Mouse (Mus musculus) heart, embryonic 14.5 days (tissue): ENCODE measurements at regions not wholly inside any gene's neighbourhood (a gene's known extent, or its start where the extent isn't known, plus 50 kb on each side); places are given as distances from the start of the nearest gene placed in this dataset.

Experiments
- ATAC-seq: fragments of 200-750 bp; cut with Nextera tagmentation; 2 replicates; pipeline ENCODE4 v1.8.0; 2017; ENCODE audit warnings: low read depth, moderate TSS enrichment; ENCODE audit not compliant: insufficient number of reproducible peaks, insufficient read depth, low FRiP score
- H3K27ac ChIP-seq, 2 experiments: fragments of 200-500 bp in 1 of 2; fragments of 300-500 bp in 1 of 2; sonication (generic) in 1 of 2; replicated peaks in 1 of 2; 2 replicates each; pipeline ENCODE4 v1.5.1; 2012 to 2014; ENCODE audit warnings: low read depth in 2 of 2, low read length in 2 of 2, control low read depth in 1 of 2, mild to moderate bottlenecking in 1 of 2, mixed read lengths in 1 of 2; ENCODE audit not compliant: control insufficient read depth in 1 of 2, insufficient read depth in 1 of 2
- H3K27me3 ChIP-seq: fragments of 300-500 bp; sonication (generic); 2 replicates; pipeline ENCODE4 v1.6.1; 2014; ENCODE audit warnings: mild to moderate bottlenecking, low read length, control low read depth; ENCODE audit not compliant: control insufficient read depth, insufficient read depth
- H3K36me3 ChIP-seq: fragments of 300-500 bp; sonication (generic); 2 replicates; pipeline ENCODE4 v1.6.1; 2014; ENCODE audit warnings: mild to moderate bottlenecking, control low read depth, low read length, mixed read lengths; ENCODE audit not compliant: control insufficient read depth, insufficient read depth
- H3K4me1 ChIP-seq, 2 experiments: fragments of 200-500 bp in 1 of 2; fragments of 300-500 bp in 1 of 2; sonication (generic) in 1 of 2; 2 replicates each; pipeline ENCODE4 v1.6.1; 2012 to 2014; ENCODE audit warnings: low read length in 2 of 2, control low read depth in 1 of 2, mixed read lengths in 1 of 2; ENCODE audit not compliant: control insufficient read depth in 2 of 2, insufficient read depth in 2 of 2
- H3K4me2 ChIP-seq: fragments of 300-500 bp; sonication (generic); 2 replicates; pipeline ENCODE4 v1.6.1; 2014; ENCODE audit warnings: mild to moderate bottlenecking, low read length
- H3K4me3 ChIP-seq, 2 experiments: fragments of 200-500 bp in 1 of 2; fragments of 300-500 bp in 1 of 2; sonication (generic) in 1 of 2; 2 replicates each; pipeline ENCODE4 v1.5.1; 2012 to 2014; ENCODE audit warnings: low read length in 2 of 2, mild to moderate bottlenecking in 2 of 2, control low read depth in 1 of 2, low read depth in 1 of 2, moderate library complexity in 1 of 2; ENCODE audit not compliant: control insufficient read depth in 1 of 2, insufficient read depth in 1 of 2
- H3K9ac ChIP-seq: fragments of 300-500 bp; sonication (generic); 2 replicates; pipeline ENCODE4 v1.6.1; 2014; ENCODE audit warnings: mild to moderate bottlenecking, low read length
- H3K9me3 ChIP-seq: fragments of 300-500 bp; sonication (generic); 2 replicates; pipeline ENCODE4 v1.6.1; 2016; ENCODE audit warnings: low read length, control low read depth; ENCODE audit not compliant: control insufficient read depth
- WGBS: fragments of 180-500 bp; shearing (Covaris S2); extraction: QIAGEN DNeasy Blood & Tissue Kit; methylation state at CpG from one replicate; pipeline ENCODE4 v1.1.7; 2014; 5-methylcytosine and 5-hydroxymethylcytosine counted together

DNA sequence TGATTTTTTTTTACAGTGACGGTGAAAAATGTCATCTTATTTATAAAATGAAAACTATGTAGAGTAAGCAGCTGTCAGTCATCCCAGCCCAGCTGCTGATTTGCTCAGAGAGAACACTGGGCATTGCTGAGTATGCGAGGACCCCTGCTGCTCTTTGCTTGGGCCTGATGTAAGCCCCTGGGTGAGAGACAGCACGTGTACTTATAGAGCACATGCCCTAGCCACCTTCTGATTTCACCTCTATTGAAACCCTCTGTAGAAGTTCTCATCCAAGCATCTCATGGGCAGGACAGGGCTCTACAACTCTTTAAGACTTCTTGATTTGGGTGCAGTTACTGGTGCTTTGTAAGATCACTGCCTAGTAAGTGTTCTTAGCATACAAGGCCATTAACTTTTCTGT, 182.2 kb downstream of the Rab11fip2 start:
- ATAC-seq, result no peak
- H3K4me2 ChIP-seq, result no peak overlapping the region
- H3K27ac ChIP-seq, result no peak overlapping the region
- H3K9ac ChIP-seq, result no peak overlapping the region
- no peaks in the 10 kb centered on the region for H3K36me3 ChIP-seq
- H3K27me3 ChIP-seq, result no peaks in the 10 kb centered on the region
- H3K4me3 ChIP-seq, result no peak overlapping the region
- H3K4me1 ChIP-seq, result no peaks in the 10 kb centered on the region
- no peaks in the 10 kb centered on the region for H3K9me3 ChIP-seq
- 62% methylated on average over 3 of the region's 3 CpGs for WGBS

DNA sequence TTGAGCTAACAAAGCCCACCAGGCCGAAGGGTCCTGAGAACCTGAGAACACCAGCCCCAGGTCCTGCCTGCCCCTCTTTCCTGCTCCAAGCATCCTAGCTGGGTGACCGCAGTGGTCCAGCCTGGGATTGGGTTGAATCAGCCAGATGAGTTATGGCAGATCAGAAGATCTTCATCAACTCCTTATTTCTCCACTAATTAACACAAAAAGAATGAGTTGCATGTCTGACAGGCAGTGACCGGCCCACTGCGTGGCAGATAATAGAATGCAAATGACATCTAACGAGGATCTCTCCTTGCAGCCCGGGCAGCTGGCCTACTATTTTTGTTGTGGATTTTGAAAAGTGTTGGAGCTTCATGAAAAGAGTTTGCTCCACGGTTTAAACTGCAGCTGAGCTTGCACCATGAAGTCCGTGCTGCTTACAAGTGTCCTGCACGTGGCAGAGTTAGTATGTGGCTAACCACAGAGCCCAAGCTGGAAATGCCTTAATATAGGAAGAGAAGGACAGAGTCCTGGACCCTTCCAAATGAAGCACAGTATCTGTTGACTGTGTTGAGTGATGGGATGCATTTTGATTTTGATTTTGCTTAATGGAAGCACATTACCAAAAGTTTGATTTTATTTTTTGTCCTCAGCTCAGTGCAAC, 158.9 kb downstream of the Rab11fip2 start:
- 73% methylated on average over 9 of the region's 9 CpGs for WGBS
- Histone ChIP-seq H3K27me3 (no peaks in the 10 kb centered on the region), H3K36me3 (no peaks in the 10 kb centered on the region), H3K4me3 (no peak overlapping the region), H3K4me1 (no peaks in the 10 kb centered on the region), H3K9ac (no peak overlapping the region), H3K4me2 (no peak overlapping the region), H3K9me3 (no peaks in the 10 kb centered on the region), H3K27ac (no peak overlapping the region)
- no peak for ATAC-seq

DNA sequence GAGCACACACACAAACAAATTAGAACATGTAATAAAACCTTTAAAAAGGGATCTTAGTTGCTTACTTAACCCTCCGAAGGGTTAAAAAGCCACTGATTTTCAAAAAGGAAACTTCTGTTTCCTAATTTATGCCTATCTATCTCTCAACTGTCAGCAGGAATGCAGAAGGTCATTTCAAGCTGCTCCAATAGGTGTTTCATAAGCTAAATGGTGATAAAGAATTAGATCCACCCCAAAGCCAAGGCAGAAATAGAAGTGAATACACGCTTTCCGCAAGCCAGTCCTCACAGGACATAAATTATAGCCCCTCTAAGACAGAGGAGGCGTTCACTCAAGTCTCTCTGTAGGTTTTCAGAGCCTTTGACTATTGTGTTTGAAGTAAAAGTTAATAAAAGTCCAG, 112.2 kb downstream of the Rab11fip2 start:
- H3K27me3 ChIP-seq, result no peaks in the 10 kb centered on the region
- H3K4me1 ChIP-seq, result no peaks in the 10 kb centered on the region
- no peak overlapping the region for H3K27ac ChIP-seq
- no peaks in the 10 kb centered on the region for H3K36me3 ChIP-seq
- ATAC-seq, result no peak
- WGBS, result 66% methylated on average over 4 of the region's 4 CpGs
- H3K4me2 ChIP-seq, result no peak overlapping the region
- H3K9ac ChIP-seq, result no peak overlapping the region
- no peak overlapping the region for H3K4me3 ChIP-seq
- no peaks in the 10 kb centered on the region for H3K9me3 ChIP-seq

DNA sequence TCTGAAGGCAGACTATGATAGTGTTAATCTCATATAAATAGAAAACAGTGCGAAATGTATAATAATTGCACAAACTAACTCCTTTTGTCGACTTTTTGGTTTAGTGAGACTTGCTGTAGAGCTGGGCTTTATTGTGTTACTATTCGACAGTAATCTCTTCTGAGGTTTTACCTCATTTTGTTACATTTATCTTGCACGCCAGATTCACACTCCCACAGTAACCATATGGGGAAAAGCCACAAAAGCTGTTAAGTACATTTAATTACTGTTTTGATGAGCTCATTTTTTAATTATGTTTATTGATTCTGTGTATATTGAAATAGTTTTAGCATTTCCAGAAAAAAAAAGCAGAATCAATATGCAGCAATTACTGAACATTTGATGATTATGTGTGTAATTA, 106.3 kb downstream of the Rab11fip2 start:
- Histone ChIP-seq H3K36me3 (no peaks in the 10 kb centered on the region), H3K9me3 (no peaks in the 10 kb centered on the region), H3K4me2 (no peak overlapping the region), H3K27ac (no peak overlapping the region), H3K9ac (no peak overlapping the region), H3K4me3 (no peak overlapping the region), H3K27me3 (no peaks in the 10 kb centered on the region), H3K4me1 (no peaks in the 10 kb centered on the region)
- ATAC-seq, result no peak
- 77% methylated on average over 4 of the region's 4 CpGs for WGBS

DNA sequence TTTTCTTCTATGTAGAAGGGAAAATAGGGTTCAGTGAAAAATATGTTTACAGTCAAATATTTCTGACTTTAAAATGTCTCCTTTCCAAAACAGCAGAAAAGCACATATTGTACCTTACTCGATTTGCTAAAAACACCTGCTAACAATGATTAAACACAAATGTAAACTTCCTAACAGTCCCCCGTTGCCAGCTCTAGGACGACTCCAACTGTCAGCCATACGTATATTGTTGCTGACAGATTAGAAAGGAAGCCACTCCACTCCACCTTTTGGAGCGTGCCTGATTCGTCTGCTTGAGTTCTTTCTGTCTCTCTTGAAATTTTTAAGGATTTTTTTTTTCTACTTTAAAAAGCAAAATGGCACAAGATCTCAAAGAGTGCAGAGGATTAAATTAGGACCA, 105.8 kb downstream of the Rab11fip2 start:
- ATAC-seq, result no peak
- no peaks in the 10 kb centered on the region for H3K36me3 ChIP-seq
- H3K4me2 ChIP-seq, result no peak overlapping the region
- no peaks in the 10 kb centered on the region for H3K4me1 ChIP-seq
- WGBS, result 45% methylated on average over 6 of the region's 6 CpGs
- H3K4me3 ChIP-seq, result no peak overlapping the region
- no peaks in the 10 kb centered on the region for H3K9me3 ChIP-seq
- H3K27me3 ChIP-seq, result no peaks in the 10 kb centered on the region
- H3K9ac ChIP-seq, result no peak overlapping the region
- no peak overlapping the region for H3K27ac ChIP-seq

DNA sequence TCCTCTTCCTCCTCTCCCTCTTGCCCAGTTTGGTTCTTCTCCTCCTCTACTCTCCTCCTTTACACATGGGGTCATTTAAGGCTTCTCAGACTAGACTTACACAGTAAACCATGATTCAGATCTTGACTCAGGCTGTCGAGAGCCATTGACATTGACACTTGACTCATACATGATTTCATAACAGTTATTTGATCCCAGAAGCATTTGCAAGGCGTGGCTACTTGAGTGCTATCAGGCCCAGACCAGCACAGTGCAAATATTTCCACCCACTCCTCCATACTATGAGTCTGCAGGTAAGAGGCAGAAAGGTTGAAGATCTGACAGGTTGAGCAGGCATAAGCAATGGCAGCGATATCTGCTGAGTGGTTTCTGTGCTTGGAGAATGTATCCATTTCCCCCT, 99.2 kb downstream of the Rab11fip2 start:
- Histone ChIP-seq H3K4me1 (no peaks in the 10 kb centered on the region), H3K27me3 (no peaks in the 10 kb centered on the region), H3K9me3 (no peaks in the 10 kb centered on the region), H3K4me3 (no peak overlapping the region), H3K36me3 (no peaks in the 10 kb centered on the region), H3K9ac (no peak overlapping the region), H3K27ac (no peak overlapping the region), H3K4me2 (no peak overlapping the region)
- ATAC-seq, result no peak
- 79% methylated on average over 3 of the region's 3 CpGs for WGBS

DNA sequence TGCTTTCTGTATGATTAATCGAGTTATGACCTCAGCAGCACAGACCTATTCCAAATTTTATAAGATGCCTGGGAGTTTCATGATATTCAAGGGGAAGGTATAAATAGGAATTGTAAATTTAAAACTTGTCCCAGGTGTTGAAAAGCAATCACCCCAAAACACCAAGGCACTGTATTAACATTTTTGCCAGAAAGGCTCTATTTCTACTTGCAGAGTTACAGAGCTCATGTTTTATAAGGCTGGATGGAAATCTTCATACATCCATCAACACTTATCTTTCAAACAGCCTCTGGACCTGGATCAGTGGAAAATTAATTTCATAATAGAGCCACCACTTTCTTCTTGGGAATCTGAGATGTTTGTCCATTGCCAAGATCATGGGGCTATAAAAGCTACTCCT, 96.6 kb downstream of the Rab11fip2 start:
- no peak overlapping the region for H3K27ac ChIP-seq
- no peaks in the 10 kb centered on the region for H3K27me3 ChIP-seq
- no peak overlapping the region for H3K4me2 ChIP-seq
- no peaks in the 10 kb centered on the region for H3K9me3 ChIP-seq
- H3K4me1 ChIP-seq, result no peaks in the 10 kb centered on the region
- ATAC-seq, result no peak
- no peak overlapping the region for H3K4me3 ChIP-seq
- no peaks in the 10 kb centered on the region for H3K36me3 ChIP-seq
- WGBS, result 74% methylated on average over 1 of the region's 1 CpGs
- H3K9ac ChIP-seq, result no peak overlapping the region

DNA sequence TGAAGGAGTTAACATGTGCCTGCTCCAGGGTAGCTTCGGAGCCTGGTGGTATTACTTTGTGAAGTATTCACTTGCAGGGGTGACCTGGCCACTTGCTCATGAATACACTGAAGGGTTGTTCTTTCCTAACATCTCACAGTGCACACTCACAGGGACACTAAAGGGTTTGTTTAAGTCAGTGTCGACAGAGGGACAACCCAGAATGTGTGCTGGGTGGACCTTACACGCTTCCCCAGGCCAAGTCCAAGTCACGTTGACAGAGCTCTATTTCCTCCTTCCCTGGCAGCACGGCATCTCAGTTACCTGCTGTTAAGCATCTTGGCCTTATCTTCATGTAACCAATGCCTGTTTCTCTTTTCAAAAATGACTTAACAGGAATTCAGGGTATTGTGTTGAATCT, 92.8 kb downstream of the Rab11fip2 start:
- no peaks in the 10 kb centered on the region for H3K4me1 ChIP-seq
- H3K9me3 ChIP-seq, result no peaks in the 10 kb centered on the region
- no peak overlapping the region for H3K9ac ChIP-seq
- no peak for ATAC-seq
- H3K4me2 ChIP-seq, result no peak overlapping the region
- H3K36me3 ChIP-seq, result no peaks in the 10 kb centered on the region
- H3K27me3 ChIP-seq, result no peaks in the 10 kb centered on the region
- H3K27ac ChIP-seq, result no peak overlapping the region
- WGBS, result 48% methylated on average over 5 of the region's 5 CpGs
- H3K4me3 ChIP-seq, result no peak overlapping the region
